Mouse (Mus musculus): Measurements from ENCODE around the gene Pygb.

- TF ChIP-seq POLR2A (IDR thresholded peaks at IDR 0.05; ENCODE audit: insufficient read depth, low read depth, low read length) (no peak), CTCF (IDR thresholded peaks at IDR 0.05) (no peak), EP300 (IDR thresholded peaks at IDR 0.05; ENCODE audit: insufficient read depth, low read depth, low read length) (no peak)
These were observed 20.3 kb upstream of the Pygb start for GRCm38 (mm10) chr2:150766083-150766862.

All from heart, adult 2 months (tissue).